Mouse (Mus musculus): ENCODE data around the gene Helz2.
"Not testable (repeated sequence)": the region's sequence is repeated elsewhere in the genome, so short reads cannot be mapped to it uniquely, and the experiment has no call there.

The Helz2 gene

DNA sequence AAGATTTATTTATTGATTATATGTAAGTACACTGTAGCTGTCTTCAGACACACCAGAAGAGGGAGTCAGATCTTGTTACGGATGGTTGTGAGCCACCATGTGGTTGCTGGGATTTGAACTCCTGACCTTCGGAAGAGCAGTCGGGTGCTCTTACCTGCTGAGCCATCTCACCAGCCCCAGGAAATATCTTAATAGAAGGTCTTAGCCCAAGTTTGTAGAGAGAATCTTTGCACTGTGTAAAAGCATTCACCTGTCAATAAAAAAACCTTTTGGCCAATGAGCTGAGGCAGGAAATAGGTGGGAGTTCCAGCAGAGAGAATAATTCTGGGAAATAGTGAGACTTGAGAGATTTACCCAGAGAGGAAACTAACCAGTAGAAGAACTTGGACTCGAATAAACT lies 50.4 kb downstream of the Helz2 start:
- DNase-seq, result not testable (repeated sequence)

DNA sequence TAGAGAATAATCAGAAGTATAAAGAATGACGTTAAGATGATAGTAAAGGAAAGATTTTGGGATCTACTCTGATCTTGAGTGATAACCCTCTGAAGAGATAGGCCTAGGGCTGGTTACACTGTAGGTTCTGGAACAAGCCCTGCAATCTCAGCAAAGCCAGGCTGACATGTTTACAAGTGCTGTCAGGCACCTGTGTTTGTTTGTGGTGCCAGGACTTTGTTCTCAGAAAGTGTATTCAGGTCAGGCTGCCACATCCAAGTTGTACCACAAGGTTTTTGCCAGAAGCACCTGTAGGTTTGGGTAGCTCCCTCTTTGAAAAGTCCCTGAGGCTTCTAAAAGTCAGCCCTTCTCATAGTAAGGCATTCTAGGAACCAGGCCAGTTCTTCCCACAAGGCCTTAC lies 52.5 kb downstream of the Helz2 start:
- no peak for DNase-seq

DNA sequence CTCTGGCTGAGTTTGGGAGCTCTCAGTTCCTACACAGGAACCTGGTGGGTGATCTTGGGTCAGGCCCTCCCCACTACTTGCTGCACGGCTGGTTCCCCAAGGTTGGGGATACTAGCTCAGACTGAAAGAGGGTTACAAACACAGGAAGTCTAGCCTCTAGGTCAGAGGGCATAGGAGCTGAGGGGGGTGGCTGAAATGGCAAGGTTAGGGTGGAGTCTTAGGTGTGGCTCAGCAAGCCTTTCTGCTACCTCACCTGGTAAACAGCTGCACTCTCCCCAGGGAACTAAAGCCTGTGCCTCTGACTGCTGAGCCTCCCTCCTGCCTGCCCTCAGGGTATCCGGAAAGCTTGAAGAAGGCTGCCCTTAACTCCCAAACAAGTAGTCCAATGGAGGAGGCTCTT lies 53.1 kb downstream of the Helz2 start:
- DNase-seq, result no peak

DNA sequence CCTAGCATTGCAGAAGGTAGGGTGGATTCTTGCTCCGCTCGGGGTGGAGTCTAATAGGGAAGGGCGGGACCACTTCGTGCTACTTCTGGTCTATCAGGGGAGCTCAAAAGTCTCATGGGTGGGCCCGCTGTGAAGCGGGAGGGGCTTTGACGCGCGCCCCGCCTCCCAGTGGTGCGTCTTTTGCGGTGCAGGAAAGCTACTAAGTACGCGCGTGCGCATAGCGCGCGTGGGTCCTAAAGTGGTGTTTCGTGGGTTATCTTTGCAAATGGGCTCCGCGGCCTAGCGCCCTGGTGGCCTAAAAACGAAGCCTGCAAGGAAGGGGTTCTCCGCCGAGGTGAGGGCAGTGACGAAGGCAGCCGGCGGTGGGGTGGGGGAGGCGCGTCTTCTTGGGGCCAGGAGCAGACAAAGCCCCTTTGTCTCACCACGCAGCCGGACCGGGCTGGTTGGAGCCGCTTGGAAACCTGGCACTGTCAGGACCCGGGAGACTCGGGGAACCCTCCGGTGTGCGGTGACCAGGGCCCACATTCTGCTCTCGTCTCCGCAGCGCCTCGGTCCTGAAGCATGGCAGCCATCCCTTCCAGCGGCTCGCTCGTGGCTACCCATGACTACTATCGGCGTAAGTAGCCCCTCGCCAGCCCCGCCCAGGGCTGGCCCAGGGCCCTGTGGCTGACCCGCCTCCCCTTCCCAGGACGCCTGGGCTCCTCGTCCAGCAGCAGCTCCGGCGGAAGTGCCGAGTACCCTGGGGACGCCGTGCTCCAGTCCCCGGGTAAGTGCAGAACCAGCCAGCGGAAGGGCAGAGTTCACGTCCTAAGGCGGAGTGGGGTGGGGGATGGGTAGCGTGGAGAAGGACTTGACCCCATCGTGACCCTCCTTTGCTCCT lies 54.5 kb downstream of the Helz2 start, which contains the start of gene Ppdpf:
Gene Ppdpf, plus strand, starts transcription at position 127 of the 880 bp plus-strand sequence.
- peak; percentile 87 to 89 for DNase-seq

DNA sequence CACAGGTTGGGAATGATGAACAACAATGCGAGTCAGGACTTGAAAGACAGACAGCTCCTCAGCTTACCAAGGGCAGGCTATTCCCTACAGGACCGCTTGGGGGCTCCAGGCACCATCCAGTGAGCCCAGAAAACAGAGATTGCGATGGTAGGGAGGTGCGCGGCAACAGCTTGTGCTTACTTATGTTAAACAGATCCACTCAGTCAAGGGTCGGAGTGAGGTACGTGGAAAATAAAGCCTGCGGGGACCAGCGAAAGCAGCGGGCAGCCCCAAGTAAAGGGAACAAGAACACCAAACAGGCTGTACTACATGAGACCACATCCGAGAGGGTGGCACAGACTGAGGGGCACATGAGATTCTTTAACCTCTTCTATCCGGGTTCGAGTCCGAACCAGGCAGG lies 55.2 kb downstream of the Helz2 start:
- DNase-seq, result peak; percentile 92 to 93

DNA sequence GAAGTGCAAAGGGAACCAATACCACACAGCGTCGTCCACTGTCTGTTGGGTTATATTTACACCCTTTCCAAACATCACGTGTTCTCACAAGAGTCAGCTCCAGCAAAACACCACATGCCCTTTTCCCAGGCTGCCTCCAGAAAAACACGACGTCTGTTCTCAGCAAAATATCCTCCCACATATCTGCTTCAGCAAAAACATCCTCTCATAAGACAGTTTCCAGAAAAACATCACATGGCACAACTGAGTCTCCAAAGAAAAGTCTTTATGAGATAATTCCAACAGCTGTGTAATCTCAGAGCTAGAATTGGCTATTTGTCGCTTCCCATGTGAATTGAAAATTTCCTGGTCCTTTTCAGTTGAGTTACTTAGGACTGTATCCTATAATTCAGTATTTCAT lies 60.9 kb downstream of the Helz2 start:
- no peak for DNase-seq

DNA sequence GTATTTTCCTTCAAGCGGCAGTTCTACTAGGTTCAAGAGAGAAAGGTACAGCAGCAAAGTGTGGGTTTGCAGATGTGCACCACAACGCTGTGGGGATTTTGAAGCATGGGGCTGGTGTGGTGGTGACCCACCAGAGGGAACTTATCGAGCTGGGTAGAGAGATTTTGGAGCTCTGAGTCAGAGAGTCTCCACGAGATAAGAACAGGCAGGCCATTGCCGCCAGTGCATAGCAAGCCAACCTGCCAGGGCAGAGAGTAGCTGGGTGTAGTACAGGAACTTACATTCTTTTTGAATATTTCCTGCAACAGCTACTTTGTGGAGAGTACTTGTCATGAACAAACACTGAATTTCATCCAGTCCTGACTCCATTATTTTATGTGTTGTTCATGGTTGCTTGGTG lies 63.4 kb downstream of the Helz2 start:
- no peak for DNase-seq

DNA sequence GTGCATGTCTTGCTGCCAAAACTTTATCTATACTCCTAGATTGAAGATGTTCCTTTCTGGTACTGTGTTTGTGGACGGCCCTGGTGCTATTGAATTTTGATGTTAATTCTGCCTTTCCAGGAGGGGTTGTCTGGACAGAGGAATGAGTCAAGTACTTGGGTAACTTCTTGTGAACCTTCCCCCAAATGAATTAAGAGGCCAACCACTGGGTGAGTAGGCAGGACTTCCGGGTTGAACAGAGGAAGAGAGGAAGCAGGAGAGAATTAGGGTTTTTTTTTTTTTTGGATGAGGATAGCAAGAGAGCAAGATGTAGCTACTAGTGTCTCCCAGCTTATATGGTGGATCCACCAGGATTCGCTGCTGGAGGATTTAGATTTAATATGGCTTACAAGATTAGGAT lies 63.8 kb downstream of the Helz2 start:
- no peak for DNase-seq

All from cerebellum, postnatal 10 days (tissue).